Mouse (Mus musculus) olfactory bulb, adult 2 months (tissue): ENCODE measurements around the gene Adamtsl1.

Experiments
- CTCF ChIP-seq: fragments of 200-500 bp; IDR thresholded peaks from 2 replicates; pipeline ENCODE4 v1.5.1; 2012; ENCODE audit warnings: low read depth, mild to moderate bottlenecking, low read length, moderate library complexity; ENCODE audit not compliant: insufficient read depth
- POLR2A ChIP-seq: fragments of 200-500 bp; IDR thresholded peaks from 2 replicates; pipeline ENCODE4 v1.6.1; 2012; ENCODE audit warnings: mild to moderate bottlenecking, low read depth, low read length, moderate library complexity; ENCODE audit not compliant: insufficient read depth

- no peak for TF ChIP-seq CTCF
- no peak for TF ChIP-seq POLR2A
Measured at GRCm38 (mm10) chr4:85941857-85942256, 427.9 kb downstream of the Adamtsl1 start.
